Mouse (Mus musculus) left cerebral cortex, postnatal 10 days (tissue): ENCODE data around the gene Jaml. TPM values are rescaled to one million over a fixed set of nuclear protein-coding genes. Genes with fewer than 3 reads are reported as not detected.
"Not testable (repeated sequence)": the region's sequence is repeated elsewhere in the genome, so short reads cannot be mapped to it uniquely, and the experiment has no call there.

Experiments used
- DNase-seq, 2 experiments: peaks; one replicate each; pipeline ENCODE4 v3.0.0; 2021 to 2022; ENCODE audit warnings: low spot score in 2 of 2, mixed read lengths in 1 of 2; ENCODE audit errors: extremely low spot score in 1 of 2
- intact Hi-C: fragments of 180-260 bp; cut with DNase I; formaldehyde crosslinking; loops from one replicate; pipeline ENCODE4 v1.15.1; 2025
- total RNA-seq, 2 experiments: library from RNA; stranded (reverse); gene quantifications; 2 replicates each; pipeline ENCODE4 v1.2.3; 2021

The Jaml gene
- total RNA-seq = 1 to 10 TPM in 1 of 2 experiments, under 1 TPM in 1; 0.88 to 1.1 TPM

DNA sequence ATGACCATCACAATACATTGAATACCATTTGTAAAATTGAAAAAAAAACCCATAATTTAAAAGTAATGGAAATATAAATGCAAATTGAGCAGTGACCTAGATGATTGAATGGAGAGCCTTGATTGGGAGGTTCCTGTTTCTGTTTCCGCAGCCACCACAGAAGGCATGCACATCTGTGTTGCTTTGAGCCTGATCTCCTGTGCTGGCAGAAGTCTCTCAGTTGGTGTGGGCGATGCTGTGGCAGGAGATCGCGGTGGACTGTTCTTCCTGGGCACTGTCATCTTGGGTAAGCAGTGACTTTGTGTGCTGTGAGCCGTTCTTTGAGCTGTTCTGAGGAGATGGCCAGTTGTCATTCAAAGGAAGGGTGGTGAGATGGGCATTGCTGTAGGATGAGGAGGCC, at the start of gene Jaml:
TSS of gene Jaml (plus strand) at position 173 of the 400 bp plus-strand sequence.
- DNase-seq = no peak
- intact Hi-C loops = no loop called here

- intact Hi-C loops = no loop called here
- DNase-seq = no peak
Measured at GRCm38 (mm10) chr9:45030341-45030740, 48.6 kb upstream of the Jaml start.

GRCm38 (mm10) chr9:45032261-45032660, 46.7 kb upstream of the Jaml start:
- intact Hi-C loops = no loop called here
- no peak for DNase-seq

DNA sequence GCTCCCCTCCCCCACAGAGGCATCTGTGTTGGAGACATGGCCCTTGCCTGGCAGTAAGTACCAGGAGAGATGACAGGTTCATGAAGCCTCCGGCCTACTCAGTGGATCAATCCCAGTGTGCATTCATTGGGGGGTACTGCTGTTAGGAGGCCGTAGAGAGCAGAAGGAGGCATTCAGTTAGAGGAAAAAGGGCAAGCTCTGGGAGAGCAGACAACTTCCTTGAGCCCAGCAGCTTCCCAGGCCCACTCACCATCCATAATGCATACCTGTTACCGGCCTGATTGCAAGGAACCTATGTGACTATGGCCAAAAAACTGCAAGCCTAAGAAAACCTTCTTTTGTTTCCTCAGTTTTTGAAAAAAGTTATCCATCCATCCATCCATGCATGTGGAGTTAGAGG, 44.5 kb upstream of the Jaml start:
- intact Hi-C loops = loop anchor here (1.0 kb wide), 1 partner anchor 35 kb away; no protein-coding TSS in a partner anchor
- no peak for DNase-seq

- DNase-seq, intact Hi-C loops: not testable (repeated sequence)
Measured at GRCm38 (mm10) chr9:45037803-45038202, 41.2 kb upstream of the Jaml start.

GRCm38 (mm10) chr9:45039499-45039898, 39.5 kb upstream of the Jaml start, which contains the start of gene Mpzl2:
Gene Mpzl2, plus strand, starts transcription at chr9:45039799.
- intact Hi-C loops = no loop called here
- DNase-seq = no peak

- DNase-seq = no peak
- intact Hi-C loops = no loop called here
Measured at GRCm38 (mm10) chr9:45040066-45040845, 38.7 kb upstream of the Jaml start.

DNA sequence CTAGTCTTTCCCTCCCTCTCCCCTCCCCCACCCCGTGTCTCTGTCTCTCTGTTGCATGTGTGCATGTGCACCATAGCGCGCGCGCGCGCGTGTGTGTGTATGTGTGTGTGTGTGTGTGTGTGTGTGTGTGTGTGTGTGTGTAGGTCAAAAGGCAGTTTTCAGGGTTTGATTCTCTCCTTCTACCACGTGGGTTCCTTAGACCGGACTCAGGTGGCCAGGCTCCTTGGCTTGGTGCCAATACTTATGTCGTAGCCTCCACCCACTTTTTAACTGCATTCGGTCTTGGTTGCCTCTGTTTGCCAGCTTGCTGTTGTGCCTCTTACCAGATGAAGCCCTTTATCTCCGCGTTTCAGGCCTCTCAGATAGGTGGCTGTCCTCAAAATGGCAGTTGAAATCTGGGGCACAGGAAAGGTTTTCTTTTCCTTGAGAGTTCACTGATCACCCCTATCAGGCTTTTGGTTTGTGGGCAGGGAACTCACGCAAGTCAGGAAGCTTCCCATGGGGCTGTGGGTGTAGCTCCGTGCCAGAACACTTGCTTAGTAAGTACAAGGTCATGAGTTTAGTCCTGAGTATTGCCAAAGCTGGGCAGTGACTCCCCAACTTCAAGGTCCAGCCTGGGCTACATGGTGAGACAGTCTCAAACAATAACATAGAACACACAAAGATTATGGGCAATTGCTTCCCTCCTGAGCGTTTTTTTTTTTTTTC, 37.7 kb upstream of the Jaml start:
- intact Hi-C loops = no loop called here

DNA sequence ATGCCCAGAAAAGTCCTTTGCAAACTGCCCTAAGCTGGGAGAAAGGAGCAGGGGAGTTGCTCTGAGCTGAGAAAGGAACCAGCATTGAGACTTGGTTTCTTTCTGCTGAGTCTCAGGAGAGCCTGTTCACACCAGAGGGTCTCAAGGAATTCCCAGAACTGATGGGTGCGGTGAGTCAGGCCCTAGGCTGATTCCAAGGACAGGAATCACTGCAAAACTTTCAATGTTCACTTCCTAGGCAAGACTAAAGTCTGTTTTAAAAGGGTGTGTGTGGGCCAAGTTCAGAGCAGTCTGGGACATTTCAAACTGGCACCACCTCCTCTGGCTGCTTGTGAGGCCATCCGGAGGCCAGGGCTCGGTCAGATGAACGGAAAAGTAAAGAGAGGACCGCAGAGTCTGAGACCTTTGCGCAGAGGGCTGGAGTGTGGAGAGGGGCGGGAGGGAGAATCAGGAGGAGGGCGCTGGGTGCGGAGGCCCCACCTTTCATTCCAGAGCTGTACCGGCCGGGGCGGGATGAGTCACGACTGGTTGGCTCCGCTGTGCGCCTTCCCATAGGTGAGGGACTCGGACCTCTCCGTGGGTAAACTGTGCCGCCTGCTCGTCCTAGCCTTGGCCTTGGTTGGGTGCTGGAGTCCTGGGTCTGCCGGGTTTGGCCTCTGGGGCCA, 36.8 kb upstream of the Jaml start:
- peak in 1 of 2 experiments; percentile 49 for DNase-seq
- intact Hi-C loops = no loop called here

More for the DNA sequence above, 37.7 kb upstream of the Jaml start:
- DNase-seq = no peak

- intact Hi-C loops = no loop called here
- DNase-seq = peak in 1 of 2 experiments; percentile 33
Measured at GRCm38 (mm10) chr9:45042947-45043346, 36.0 kb upstream of the Jaml start.

GRCm38 (mm10) chr9:45046973-45047372, 32.0 kb upstream of the Jaml start:
- no peak for DNase-seq
- intact Hi-C loops = loop anchor here (5.0 kb wide), 1 partner anchor 80 kb away; the partner anchor contains the start of gene Ube4a

- intact Hi-C loops = loop anchor here (5.0 kb wide), 1 partner anchor 81 kb away; the partner anchor contains the start of gene Ube4a
- DNase-seq = peak in 1 of 2 experiments; percentile 13
Measured at GRCm38 (mm10) chr9:45048511-45048910, 30.5 kb upstream of the Jaml start.

GRCm38 (mm10) chr9:45049731-45050130, 29.3 kb upstream of the Jaml start:
- intact Hi-C loops = loop anchor here (5.0 kb wide), 1 partner anchor 82 kb away; the partner anchor contains the start of gene Ube4a
- no peak for DNase-seq

DNA sequence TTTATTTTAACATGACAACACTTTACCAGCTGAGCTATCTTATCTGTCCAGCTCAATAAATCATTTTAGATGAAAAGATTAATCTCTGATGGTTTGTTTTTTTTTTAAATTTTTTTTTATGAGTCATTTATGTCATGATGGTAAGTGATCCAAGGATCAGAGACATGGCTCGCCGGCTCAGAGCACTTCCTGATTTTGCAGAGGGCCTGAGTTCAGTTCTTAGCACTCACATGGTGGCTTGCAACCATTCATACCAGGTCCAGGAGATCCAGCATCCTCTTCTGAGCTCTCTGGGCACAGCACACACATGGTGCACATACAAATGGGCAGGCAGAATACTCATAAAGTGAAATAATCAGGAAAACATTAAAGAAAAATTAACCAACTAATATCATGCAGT, 28.7 kb upstream of the Jaml start:
- DNase-seq = no peak
- intact Hi-C loops = no loop called here

GRCm38 (mm10) chr9:45055082-45055713, 23.8 kb upstream of the Jaml start, which contains the start of gene Mpzl3:
Gene Mpzl3, plus strand, starts transcription at chr9:45055186.
- peak; percentile 83 to 94 for DNase-seq
- intact Hi-C loops = no loop called here

DNA sequence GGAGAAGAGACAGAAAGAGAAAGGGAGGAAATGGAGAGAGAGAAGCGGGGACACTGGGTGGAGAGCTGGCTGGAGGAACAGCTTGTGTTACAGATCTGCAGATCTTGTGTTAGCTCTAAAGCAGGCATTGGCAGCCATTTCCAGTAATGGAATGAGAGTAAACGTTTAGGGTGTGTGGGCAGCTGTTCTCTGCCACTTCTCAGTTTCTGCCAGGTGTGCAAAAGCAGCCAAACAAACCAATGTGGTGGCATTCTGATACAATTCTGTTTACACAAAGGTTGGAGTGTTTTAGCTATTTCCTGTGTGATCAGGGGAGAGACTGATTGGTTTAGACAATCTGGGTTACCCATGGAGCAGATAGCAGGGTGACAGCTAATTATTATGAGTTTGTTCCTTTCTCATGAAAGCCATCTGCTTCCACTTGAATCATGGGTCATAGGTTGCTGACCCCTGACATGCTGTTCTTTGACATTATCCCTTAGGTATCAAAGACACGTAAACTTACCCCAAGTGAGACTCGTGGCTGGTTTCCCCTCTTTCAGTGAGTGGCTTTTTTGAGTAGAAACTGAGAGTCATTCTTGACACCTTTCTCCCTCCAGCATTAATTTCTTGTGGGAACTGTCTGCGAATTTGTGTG, 20.6 kb upstream of the Jaml start:
- intact Hi-C loops = no loop called here

DNA sequence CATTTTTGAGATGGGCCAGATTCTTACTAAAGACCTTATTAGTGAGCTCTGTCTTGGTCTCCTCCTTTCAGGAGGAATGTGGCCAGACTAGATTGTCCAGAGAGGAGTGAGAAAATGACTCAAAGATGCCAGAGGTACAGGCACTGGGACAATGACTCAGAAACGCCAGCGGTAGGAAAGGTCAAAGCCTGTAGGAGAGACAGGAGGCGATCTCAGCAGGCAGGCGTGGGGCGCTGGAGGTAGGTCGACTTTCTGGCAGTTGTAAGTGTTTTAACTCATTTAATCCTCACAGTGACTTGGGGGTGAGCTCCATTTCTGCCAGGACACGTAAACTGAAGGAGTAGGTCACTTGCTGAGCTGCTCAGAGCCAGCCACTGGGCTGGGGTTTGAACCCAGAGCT, 18.8 kb upstream of the Jaml start:
- no peak for DNase-seq
- intact Hi-C loops = no loop called here

More for the DNA sequence above, 20.6 kb upstream of the Jaml start:
- DNase-seq = no peak

GRCm38 (mm10) chr9:45062677-45063076, 16.3 kb upstream of the Jaml start:
- DNase-seq = no peak
- intact Hi-C loops = no loop called here
